ENCODE assay signal across 9 mouse cellular contexts in genomic region chr10:75137148-75137547, GRCm38 (mm10).
A peak's percentile ranks its signal among the peaks of the same experiment; 100 is the strongest.
DNase-seq lines count a peak whose midpoint lies in the region; ATAC-seq and TF ChIP-seq lines count a peak whose summit lies in the region.
"Had no signal": no experiment of that assay in that cellular context is flagged by ENCODE, and none has a peak within 500 bp of the region (broad histone marks: within the 10 kb centered on the region; RNA-seq: fewer than 3 reads in every experiment).

No protein-coding gene starts in this region.

- 66% methylated on average over 3 of the region's 3 CpGs for WGBS in heart, embryonic 12.5 days
- 68% methylated on average over 3 of the region's 3 CpGs for WGBS in hindbrain, embryonic 16.5 days

- ATAC-seq in heart, embryonic 12.5 days (ENCODE audit: insufficient number of reproducible peaks, low FRiP score): peak; percentile 38
- peak; percentile 63 for ATAC-seq in activated CD4-positive, CD25-positive, alpha-beta regulatory T cell, adult 4 months
- ATAC-seq in hindbrain, embryonic 16.5 days: peak; percentile 55; the same call in 1 of the 2 replicates
- ATAC-seq in neutrophil, adult 5-6 weeks (ENCODE audit: extremely low read depth, insufficient number of reproducible peaks, low FRiP score, poor library complexity, severe bottlenecking): peak; percentile 48; the same call in 1 of the 2 replicates
- ATAC-seq: Patski had no signal

- H3K9me3 ChIP-seq in heart, embryonic 12.5 days (replicated peaks): no peaks in the 10 kb centered on the region; the same call in none of the 2 replicates
- no peaks in the 10 kb centered on the region for H3K9me3 ChIP-seq in hindbrain, embryonic 16.5 days (ENCODE audit: control insufficient read depth, low read length)

- no peak overlapping the region for H3K4me2 ChIP-seq in heart, embryonic 12.5 days
- H3K4me2 ChIP-seq in hindbrain, embryonic 16.5 days (ENCODE audit: low read length): no peak overlapping the region

- no peaks in the 10 kb centered on the region for H3K27me3 ChIP-seq in heart, embryonic 12.5 days (replicated peaks)
- no peaks in the 10 kb centered on the region for H3K27me3 ChIP-seq in hindbrain, embryonic 16.5 days (replicated peaks; ENCODE audit: control insufficient read depth, insufficient read depth, low read length)
- H3K27me3 ChIP-seq: Patski had no signal

- DNase-seq in heart, adult 9 months (ENCODE audit: low spot score in 2 of 2): no peak
- DNase-seq in kidney, postnatal 14 days: no peak
- no peak for DNase-seq in urinary bladder, postnatal 25 days (ENCODE audit: low spot score)
- DNase-seq in gastrocnemius, adult 2 months: no peak

- intact Hi-C loops in gastrocnemius, adult 2 months (cut with DNase I): no loop called here

- no peak overlapping the region for H3K4me3 ChIP-seq in heart, embryonic 12.5 days
- H3K4me3 ChIP-seq in hindbrain, embryonic 16.5 days (ENCODE audit: low read length): no peak overlapping the region
- H3K4me3 ChIP-seq in gastrocnemius, adult 2 months: no peak overlapping the region

- peaks cover 15% of the 10 kb centered on the region for H3K4me1 ChIP-seq in heart, embryonic 12.5 days (replicated peaks)
- H3K4me1 ChIP-seq in hindbrain, embryonic 16.5 days (ENCODE audit: control insufficient read depth, insufficient read depth, low read depth, low read length): peaks cover 5% of the 10 kb centered on the region

- no peak overlapping the region for H3K9ac ChIP-seq in heart, embryonic 12.5 days
- no peak overlapping the region for H3K9ac ChIP-seq in hindbrain, embryonic 16.5 days (ENCODE audit: low read depth, low read length)

- H3K27ac ChIP-seq in heart, embryonic 12.5 days (ENCODE audit: poor library complexity, severe bottlenecking): peak overlapping the region; percentile 33
- no peak overlapping the region for H3K27ac ChIP-seq in hindbrain, embryonic 16.5 days (ENCODE audit: low read depth, low read length)
- H3K27ac ChIP-seq in gastrocnemius, adult 2 months: no peak overlapping the region

- no peak for TF ChIP-seq CTCF in gastrocnemius, adult 2 months (IDR thresholded peaks at IDR 0.05)

- H3K36me3 ChIP-seq in heart, embryonic 12.5 days: peaks cover 82% of the 10 kb centered on the region
- peaks cover 24% of the 10 kb centered on the region for H3K36me3 ChIP-seq in hindbrain, embryonic 16.5 days (ENCODE audit: control insufficient read depth, insufficient read depth, low read length)
